ENCODE assay signal across 8 mouse cellular contexts in the genomic region with DNA sequence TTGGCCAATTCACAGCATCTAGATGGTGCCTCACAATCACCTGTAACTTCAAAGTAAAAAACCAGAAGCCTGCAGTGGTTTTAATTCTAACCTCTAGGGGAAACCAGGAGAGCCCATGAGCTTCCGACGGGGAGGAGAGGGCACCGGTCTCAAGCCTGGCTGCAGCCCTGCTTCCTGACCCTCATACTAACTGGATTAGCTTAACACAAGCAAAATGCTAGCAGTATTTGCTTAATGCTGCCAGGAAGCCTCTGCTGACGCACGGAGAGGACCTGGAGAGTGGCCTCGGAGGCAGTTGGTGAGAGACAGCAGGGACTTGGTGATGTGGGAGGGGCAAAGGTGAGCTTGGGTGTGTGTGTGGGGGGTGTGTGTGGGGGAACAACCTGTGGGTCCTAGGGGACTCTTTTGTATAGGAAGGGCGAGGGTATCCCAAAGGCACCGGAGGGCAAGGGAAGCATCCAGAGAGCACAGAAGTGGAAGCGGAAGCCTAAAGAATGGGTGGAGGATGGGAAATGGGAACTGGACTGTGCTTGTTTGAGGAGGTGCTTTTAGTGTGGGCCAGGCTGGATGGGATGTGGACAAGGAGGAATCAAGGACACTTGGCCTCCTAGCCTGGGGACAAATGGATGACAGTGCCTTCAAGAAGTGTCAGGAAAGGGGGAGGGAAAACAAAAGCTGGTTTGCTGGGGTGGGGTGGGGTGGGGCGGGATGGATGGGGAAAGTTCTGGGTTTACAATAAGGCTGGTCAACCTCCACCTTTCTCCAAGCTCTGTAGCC. TPM values are rescaled to one million over a fixed set of nuclear protein-coding genes. Genes with fewer than 3 reads are reported as not detected.
A peak's percentile ranks its signal among the peaks of the same experiment; 100 is the strongest.
DNase-seq lines count a peak whose midpoint lies in the region; ATAC-seq and TF ChIP-seq lines count a peak whose summit lies in the region.

A gene (plus strand): TSS at position 141 of the 777 bp plus-strand sequence.

- peaks cover 8% of the 10 kb centered on the region for H3K4me1 ChIP-seq in kidney, postnatal 0 days (replicated peaks; ENCODE audit: insufficient read depth, low read length)
- no peaks in the 10 kb centered on the region for H3K4me1 ChIP-seq in forebrain, embryonic 14.5 days (ENCODE audit: control insufficient read depth, insufficient read depth, low read length)
- 0 out of 2 replicates have a peak, but pooled peaks cover 7% of the 10 kb centered on the region for H3K4me1 ChIP-seq in limb, embryonic 11.5 days (ENCODE audit: control insufficient read depth, insufficient read depth, low read length)

- TF ChIP-seq CTCF in kidney, postnatal 0 days (IDR thresholded peaks at IDR 0.05; ENCODE audit: low read depth) = no peak

- ATAC-seq in kidney, postnatal 0 days (replicated peaks; ENCODE audit: low FRiP score, low read depth) = no peak
- ATAC-seq in forebrain, embryonic 14.5 days = no peak
- ATAC-seq in limb, embryonic 11.5 days (ENCODE audit: insufficient number of reproducible peaks, low FRiP score, low TSS enrichment, low read depth) = no peak
- ATAC-seq in neutrophil, adult 5-6 weeks (ENCODE audit: extremely low read depth, insufficient number of reproducible peaks, low FRiP score, poor library complexity, severe bottlenecking) = no peak
- ATAC-seq in granulocyte monocyte progenitor cell, adult 5-6 weeks (replicated peaks; ENCODE audit: poor library complexity, severe bottlenecking) = no peak

- H3K9me3 ChIP-seq in kidney, postnatal 0 days (replicated peaks; ENCODE audit: low read length) = no peaks in the 10 kb centered on the region
- H3K9me3 ChIP-seq in forebrain, embryonic 14.5 days (replicated peaks; ENCODE audit: control insufficient read depth, low read length) = no peaks in the 10 kb centered on the region
- H3K9me3 ChIP-seq in limb, embryonic 11.5 days (ENCODE audit: control insufficient read depth, low read length) = no peaks in the 10 kb centered on the region

- H3K27ac ChIP-seq in kidney, postnatal 0 days = no peak within 1 kb of the TSS
- no peak within 1 kb of the TSS for H3K27ac ChIP-seq in forebrain, embryonic 14.5 days (ENCODE audit: low read depth, low read length)
- H3K27ac ChIP-seq in limb, embryonic 11.5 days (replicated peaks; ENCODE audit: low read depth, low read length) = no peak within 1 kb of the TSS

- H3K36me3 ChIP-seq in kidney, postnatal 0 days (ENCODE audit: insufficient read depth, low read length) = no peaks in the 10 kb centered on the region
- H3K36me3 ChIP-seq in forebrain, embryonic 14.5 days (ENCODE audit: control insufficient read depth, insufficient read depth, low read length) = no peaks in the 10 kb centered on the region
- H3K36me3 ChIP-seq in limb, embryonic 11.5 days (ENCODE audit: control insufficient read depth, insufficient read depth, low read length) = no peaks in the 10 kb centered on the region

- DNase-seq in kidney, postnatal 0 days (ENCODE audit: low spot score) = no peak
- DNase-seq in kidney, adult 8-10 months = no peak
- DNase-seq in ZHBTc4 (ENCODE audit: low read depth, low spot score) = peak; percentile 88
- DNase-seq in forebrain, embryonic 14.5 days (ENCODE audit: low spot score) = no peak
- no peak for DNase-seq in limb, embryonic 11.5 days (ENCODE audit: low spot score)
- DNase-seq in thymus, postnatal 25 days = no peak

- H3K27me3 ChIP-seq in kidney, postnatal 0 days (ENCODE audit: insufficient read depth, low read length) = no peaks in the 10 kb centered on the region
- no peaks in the 10 kb centered on the region for H3K27me3 ChIP-seq in forebrain, embryonic 14.5 days (replicated peaks; ENCODE audit: control insufficient read depth, insufficient read depth, low read length)
- H3K27me3 ChIP-seq in limb, embryonic 11.5 days (ENCODE audit: control insufficient read depth, insufficient read depth, low read length) = no peaks in the 10 kb centered on the region

- no peak within 1 kb of the TSS for H3K4me3 ChIP-seq in kidney, postnatal 0 days (replicated peaks; ENCODE audit: low read depth, low read length)
- H3K4me3 ChIP-seq in forebrain, embryonic 14.5 days (ENCODE audit: low read depth, low read length) = no peak within 1 kb of the TSS
- H3K4me3 ChIP-seq in limb, embryonic 11.5 days (ENCODE audit: low read depth, low read length) = no peak within 1 kb of the TSS

- H3K4me2 ChIP-seq in kidney, postnatal 0 days (ENCODE audit: low read length) = no peak within 1 kb of the TSS
- H3K4me2 ChIP-seq in forebrain, embryonic 14.5 days (ENCODE audit: low read length) = no peak within 1 kb of the TSS
- no peak within 1 kb of the TSS for H3K4me2 ChIP-seq in limb, embryonic 11.5 days (ENCODE audit: low read depth, severe bottlenecking)

- 62% methylated on average over 10 of the region's 10 CpGs for WGBS in kidney, postnatal 0 days
- 70% methylated on average over 10 of the region's 10 CpGs for WGBS in forebrain, embryonic 14.5 days
- 61% methylated on average over 10 of the region's 10 CpGs for WGBS in limb, embryonic 11.5 days

- no peak within 1 kb of the TSS for H3K9ac ChIP-seq in kidney, postnatal 0 days (ENCODE audit: low read depth, low read length)
- no peak within 1 kb of the TSS for H3K9ac ChIP-seq in forebrain, embryonic 14.5 days (ENCODE audit: low read length)
- H3K9ac ChIP-seq in limb, embryonic 11.5 days (ENCODE audit: low read length) = no peak within 1 kb of the TSS

RNA-seq across cellular contexts. Expression of the gene that starts here (rescaled TPM):
- 52.7 and 54.5 TPM in 2 replicates for polyA plus RNA-seq in kidney, postnatal 0 days (2015; fragmentation: Nextera tagmentation; extraction: Ambion mirVana)
- polyA plus RNA-seq in forebrain, embryonic 14.5 days (2014; fragmentation: Nextera tagmentation; extraction: Ambion mirVana) = 84.4 and 90.2 TPM in 2 replicates
- polyA plus RNA-seq in limb, embryonic 11.5 days (2014; fragmentation: Nextera tagmentation; extraction: Ambion mirVana) = 58.6 and 64.0 TPM in 2 replicates
- 22.3 and 24.7 TPM in 2 replicates for total RNA-seq in neutrophil, adult 5-6 weeks (2017)
- total RNA-seq in granulocyte monocyte progenitor cell, adult 5-6 weeks (2014; fragmentation: Nextera tagmentation) = 13.3 and 20.7 TPM in 2 replicates
- 9.5 and 22.8 TPM in 2 replicates for total RNA-seq in granulocyte monocyte progenitor cell, adult 5-6 weeks (2017)
